Mouse (Mus musculus) forebrain, embryonic 14.5 days (tissue): ENCODE data around the gene Napa. TPM values are rescaled to one million over a fixed set of nuclear protein-coding genes. Genes with fewer than 3 reads are reported as not detected.

Source experiments
- ATAC-seq: fragments of 200-750 bp; cut with Nextera tagmentation; 2 replicates; pipeline ENCODE4 v1.8.0; 2017; ENCODE audit warnings: mild to moderate bottlenecking, moderate library complexity
- DNase-seq: peaks from one replicate; pipeline ENCODE4 v3.0.0-alpha.2; 2015; ENCODE audit warnings: low spot score
- H3K27ac ChIP-seq: fragments of 300-500 bp; sonication (generic); 2 replicates; pipeline ENCODE4 v1.5.1; 2014; ENCODE audit warnings: low read depth, mild to moderate bottlenecking, control low read depth, low read length, moderate library complexity
- H3K27me3 ChIP-seq: fragments of 300-500 bp; sonication (generic); replicated peaks from 2 replicates; pipeline ENCODE4 v1.6.1; 2014; ENCODE audit warnings: low read length, control low read depth, mixed read lengths; ENCODE audit not compliant: control insufficient read depth, insufficient read depth
- H3K36me3 ChIP-seq: fragments of 300-500 bp; sonication (generic); 2 replicates; pipeline ENCODE4 v1.6.1; 2014; ENCODE audit warnings: low read length, control low read depth; ENCODE audit not compliant: control insufficient read depth, insufficient read depth
- H3K4me1 ChIP-seq: fragments of 300-500 bp; sonication (generic); 2 replicates; pipeline ENCODE4 v1.6.1; 2014; ENCODE audit warnings: antibody characterized with exemption, low read length, control low read depth; ENCODE audit not compliant: control insufficient read depth, insufficient read depth
- H3K4me2 ChIP-seq: fragments of 300-500 bp; sonication (generic); 2 replicates; pipeline ENCODE4 v1.6.1; 2014; ENCODE audit warnings: mild to moderate bottlenecking, control low read depth, low read length
- H3K4me3 ChIP-seq: fragments of 300-500 bp; sonication (generic); 2 replicates; pipeline ENCODE4 v1.5.1; 2014; ENCODE audit warnings: low read depth, low read length, control low read depth
- H3K9ac ChIP-seq: fragments of 300-500 bp; sonication (generic); 2 replicates; pipeline ENCODE4 v1.6.1; 2014; ENCODE audit warnings: mild to moderate bottlenecking, low read length, control low read depth, moderate library complexity
- H3K9me3 ChIP-seq: fragments of 300-500 bp; sonication (generic); replicated peaks from 2 replicates; pipeline ENCODE4 v1.6.1; 2016; ENCODE audit warnings: low read length, control low read depth, mixed read lengths; ENCODE audit not compliant: control insufficient read depth
- WGBS: fragments of 180-500 bp; shearing (Covaris S2); extraction: QIAGEN DNeasy Blood & Tissue Kit; methylation state at CpG from one replicate; pipeline ENCODE4 v1.1.7; 2014; 5-methylcytosine and 5-hydroxymethylcytosine counted together
- polyA plus RNA-seq: library from polyadenylated mRNA; unstranded; fragments of >200 nt; fragmentation: Nextera tagmentation; extraction: Ambion mirVana; gene quantifications from 2 replicates; pipeline ENCODE4 v1.2.1, GENCODE M21; 2014

Gene Napa
- polyA plus RNA-seq, 1 experiment from 2014 or later = 156 TPM

GRCm38 (mm10) chr7:16055665-16056064 lies 42.6 kb upstream of the Napa start:
- H3K36me3 ChIP-seq = no peaks in the 10 kb centered on the region
- H3K27ac ChIP-seq = no peak overlapping the region
- H3K27me3 ChIP-seq = peaks cover 4% of the 10 kb centered on the region
- DNase-seq = no peak
- H3K4me2 ChIP-seq = no peak overlapping the region
- no peak for ATAC-seq
- no peaks in the 10 kb centered on the region for H3K9me3 ChIP-seq
- no peak overlapping the region for H3K4me3 ChIP-seq
- H3K9ac ChIP-seq = no peak overlapping the region
- WGBS = 86% methylated on average over 6 of the region's 6 CpGs
- H3K4me1 ChIP-seq = peaks cover 7% of the 10 kb centered on the region; the same call in 1 of the 2 replicates

- H3K27me3 ChIP-seq = peaks cover 4% of the 10 kb centered on the region
- H3K9me3 ChIP-seq = no peaks in the 10 kb centered on the region
- H3K4me3 ChIP-seq = no peak overlapping the region
- ATAC-seq = no peak
- no peak overlapping the region for H3K27ac ChIP-seq
- H3K4me2 ChIP-seq = no peak overlapping the region
- 29% methylated on average over 5 of the region's 5 CpGs for WGBS
- no peaks in the 10 kb centered on the region for H3K36me3 ChIP-seq
- no peak overlapping the region for H3K9ac ChIP-seq
- peak; percentile 28 for DNase-seq
- peaks cover 7% of the 10 kb centered on the region; the same call in 1 of the 2 replicates for H3K4me1 ChIP-seq
Measured at GRCm38 (mm10) chr7:16056459-16057135, 41.7 kb upstream of the Napa start.

- Histone ChIP-seq H3K9me3 (no peaks in the 10 kb centered on the region; the same call in 1 of the 2 replicates), H3K27ac (no peak overlapping the region), H3K4me1 (peaks cover 5% of the 10 kb centered on the region; the same call in 1 of the 2 replicates), H3K27me3 (peaks cover 4% of the 10 kb centered on the region), H3K4me3 (no peak overlapping the region), H3K4me2 (no peak overlapping the region), H3K9ac (no peak overlapping the region), H3K36me3 (no peaks in the 10 kb centered on the region)
- ATAC-seq (no peak), DNase-seq (no peak)
- WGBS = 78% methylated on average over 2 of the region's 2 CpGs
Measured at GRCm38 (mm10) chr7:16057136-16057534, 41.1 kb upstream of the Napa start.

GRCm38 (mm10) chr7:16061219-16062098 lies 36.8 kb upstream of the Napa start, which contains the start of gene Zfp541:
Gene Zfp541 (plus strand): TSS chr7:16061814.
- Histone ChIP-seq H3K9ac (no peak within 1 kb of the TSS), H3K4me2 (peak within 1 kb of the TSS; percentile 26; the same call in 1 of the 2 replicates), H3K4me3 (no peak within 1 kb of the TSS), H3K4me1 (no peaks in the 10 kb centered on the region), H3K27me3 (peaks cover 7% of the 10 kb centered on the region), H3K36me3 (no peaks in the 10 kb centered on the region), H3K9me3 (no peaks in the 10 kb centered on the region; the same call in 1 of the 2 replicates), H3K27ac (no peak within 1 kb of the TSS)
- WGBS = 54% methylated on average over 79 of the region's 80 CpGs
- no peak for DNase-seq
- 0 out of 2 replicates have a peak, but pooled peaks have one; percentile 34 for ATAC-seq

GRCm38 (mm10) chr7:16062099-16062420 lies 36.2 kb upstream of the Napa start:
- no peak overlapping the region for H3K4me2 ChIP-seq
- H3K4me1 ChIP-seq = no peaks in the 10 kb centered on the region
- peaks cover 7% of the 10 kb centered on the region for H3K27me3 ChIP-seq
- no peak overlapping the region for H3K27ac ChIP-seq
- no peak overlapping the region for H3K4me3 ChIP-seq
- H3K9me3 ChIP-seq = no peaks in the 10 kb centered on the region; the same call in 1 of the 2 replicates
- H3K9ac ChIP-seq = no peak overlapping the region
- ATAC-seq = no peak
- 76% methylated on average over 15 of the region's 15 CpGs for WGBS
- no peak for DNase-seq
- no peaks in the 10 kb centered on the region for H3K36me3 ChIP-seq

GRCm38 (mm10) chr7:16063490-16063889 lies 34.8 kb upstream of the Napa start:
- ATAC-seq = no peak
- no peak for DNase-seq
- H3K27me3 ChIP-seq = peaks cover 7% of the 10 kb centered on the region
- no peak overlapping the region for H3K4me3 ChIP-seq
- H3K9me3 ChIP-seq = no peaks in the 10 kb centered on the region; the same call in 1 of the 2 replicates
- no peaks in the 10 kb centered on the region for H3K4me1 ChIP-seq
- no peak overlapping the region for H3K9ac ChIP-seq
- no peak overlapping the region for H3K4me2 ChIP-seq
- H3K36me3 ChIP-seq = no peaks in the 10 kb centered on the region
- no peak overlapping the region for H3K27ac ChIP-seq
- WGBS = 32% methylated on average over 4 of the region's 4 CpGs

- H3K9me3 ChIP-seq = no peaks in the 10 kb centered on the region
- DNase-seq (no peak), ATAC-seq (no peak)
- no peak overlapping the region for H3K9ac ChIP-seq
- no peaks in the 10 kb centered on the region for H3K27me3 ChIP-seq
- no peaks in the 10 kb centered on the region for H3K4me1 ChIP-seq
- H3K4me3 ChIP-seq = no peak overlapping the region
- no peaks in the 10 kb centered on the region for H3K36me3 ChIP-seq
- H3K27ac ChIP-seq = no peak overlapping the region
- H3K4me2 ChIP-seq = no peak overlapping the region
Measured at GRCm38 (mm10) chr7:16070846-16071245, 27.4 kb upstream of the Napa start.

GRCm38 (mm10) chr7:16071906-16072305 lies 26.4 kb upstream of the Napa start:
- no peak for ATAC-seq
- Histone ChIP-seq H3K36me3 (no peaks in the 10 kb centered on the region), H3K27ac (no peak overlapping the region), H3K4me2 (no peak overlapping the region), H3K4me3 (no peak overlapping the region), H3K9ac (no peak overlapping the region), H3K9me3 (no peaks in the 10 kb centered on the region), H3K27me3 (no peaks in the 10 kb centered on the region), H3K4me1 (no peaks in the 10 kb centered on the region)
- WGBS = 86% methylated on average over 6 of the region's 6 CpGs
- DNase-seq = no peak

- Histone ChIP-seq H3K4me3 (no peak overlapping the region), H3K27me3 (no peaks in the 10 kb centered on the region), H3K9ac (no peak overlapping the region), H3K9me3 (no peaks in the 10 kb centered on the region), H3K4me2 (no peak overlapping the region), H3K4me1 (no peaks in the 10 kb centered on the region), H3K27ac (no peak overlapping the region), H3K36me3 (no peaks in the 10 kb centered on the region)
- 53% methylated on average over 1 of the region's 1 CpGs for WGBS
- ATAC-seq = no peak
- DNase-seq = no peak
Measured at GRCm38 (mm10) chr7:16079947-16080346, 18.3 kb upstream of the Napa start.
